Mouse (Mus musculus): ENCODE measurements at regions not wholly inside any gene's neighbourhood (a gene's known extent, or its start where the extent isn't known, plus 50 kb on each side); places are given as distances from the start of the nearest gene placed in this dataset.

DNA sequence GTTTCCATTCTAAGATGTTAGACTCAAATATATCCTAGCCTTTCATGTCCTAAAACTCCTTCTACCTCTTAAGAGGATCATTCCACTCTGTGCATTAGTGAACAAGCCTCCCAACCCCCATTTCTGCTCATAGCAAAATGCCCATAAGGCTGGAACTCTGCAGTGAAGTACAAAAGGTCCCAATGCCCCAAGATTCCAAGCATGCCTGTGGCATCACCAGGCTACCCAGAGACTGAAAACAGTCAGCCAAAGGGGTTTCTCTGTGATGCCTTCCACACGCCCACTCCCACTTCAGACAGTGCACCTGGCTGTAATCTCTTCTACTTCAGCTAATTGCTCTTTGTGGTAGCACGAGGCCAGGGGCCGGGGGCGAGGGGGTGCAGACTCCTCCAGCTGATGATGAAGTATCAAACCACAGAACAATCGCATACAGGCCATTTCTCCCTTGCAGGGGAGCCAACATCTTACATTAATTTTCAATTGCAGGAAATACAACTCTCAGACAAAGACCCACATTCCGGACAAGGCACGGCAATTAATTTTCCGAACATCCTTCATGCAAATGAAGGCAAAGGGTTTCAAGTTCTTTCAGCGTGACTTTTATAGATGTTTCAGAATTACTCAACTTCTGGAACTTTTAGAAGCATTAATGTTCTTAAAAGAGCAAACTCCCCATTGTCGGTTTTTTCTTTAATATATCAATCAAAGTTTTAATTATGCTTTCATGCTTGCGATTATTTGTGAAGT is 313.6 kb downstream of the 1500009L16Rik start:
- no peak for TF ChIP-seq CTCF (IDR thresholded peaks at IDR 0.05; ENCODE audit: extremely low read depth, insufficient read depth, insufficient read length, insufficient replicate concordance)
- TF ChIP-seq POLR2A (IDR thresholded peaks at IDR 0.05; ENCODE audit: low read depth, low read length), result no peak

Data from spleen, adult 2 months (tissue).